Mouse (Mus musculus) megakaryocyte, embryonic 14.5 days (primary cell): ENCODE measurements around the gene Klhl22.

Experiments
- FLI1 ChIP-seq: IDR thresholded peaks from 2 replicates; pipeline ENCODE4 v1.6.1; 2012; ENCODE audit warnings: low read length, inconsistent platforms, mixed read lengths
- GATA1 ChIP-seq: IDR thresholded peaks from 3 replicates; pipeline ENCODE4 v1.6.1; 2012; ENCODE audit warnings: mixed read lengths, low read length, inconsistent platforms, borderline replicate concordance

DNA sequence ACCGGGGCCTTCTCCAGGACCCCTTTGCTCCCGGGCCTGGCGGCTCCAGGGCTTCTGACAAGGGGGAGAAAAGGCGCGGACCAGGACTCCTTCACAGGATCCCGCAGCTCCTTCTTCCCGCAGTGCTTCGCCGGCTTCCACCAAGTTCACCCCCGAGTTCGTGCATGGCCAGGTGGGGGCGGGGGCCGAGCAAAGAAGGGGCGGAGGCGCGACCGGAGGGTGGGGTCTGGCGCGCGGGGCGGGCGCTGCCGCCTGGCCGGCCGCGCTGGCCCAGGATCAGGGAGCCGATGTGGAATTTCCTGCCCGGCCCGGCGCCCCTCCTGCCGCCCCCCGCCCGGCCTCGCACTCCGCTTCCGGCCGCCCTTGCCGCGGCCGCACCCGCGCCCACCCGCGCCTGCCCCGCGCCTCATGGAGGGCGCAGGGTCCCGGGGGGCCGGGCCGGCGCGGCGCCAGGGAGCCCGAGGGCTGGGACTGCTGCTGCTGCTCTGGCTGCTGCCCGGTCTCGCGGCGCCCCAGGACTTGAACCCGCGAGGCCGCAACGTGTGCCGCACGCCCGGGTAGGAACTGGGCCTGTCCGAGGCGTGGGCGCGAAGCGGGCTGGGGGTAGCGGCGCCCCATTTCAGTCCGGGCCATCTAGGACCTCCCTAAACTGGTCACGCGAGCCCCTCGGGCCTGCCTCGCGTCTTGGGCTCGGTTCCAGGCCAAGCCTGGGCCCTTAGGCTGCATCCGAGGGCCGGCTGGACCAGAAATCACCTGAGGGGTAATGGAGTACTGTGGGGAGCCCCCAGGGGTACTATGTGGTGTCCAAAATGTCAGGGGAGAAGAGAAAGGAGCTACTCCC, 37.8 kb downstream of the Klhl22 start, which contains the start of gene Scarf2:
- no peak for TF ChIP-seq FLI1
- TF ChIP-seq GATA1 = no peak
